Mouse (Mus musculus): ENCODE results near the gene Kif23. TPM values are rescaled to one million over a fixed set of nuclear protein-coding genes. Genes with fewer than 3 reads are reported as not detected.

Kif23 gene
- polyA plus RNA-seq, 1 experiment, result 24.1 TPM

DNA sequence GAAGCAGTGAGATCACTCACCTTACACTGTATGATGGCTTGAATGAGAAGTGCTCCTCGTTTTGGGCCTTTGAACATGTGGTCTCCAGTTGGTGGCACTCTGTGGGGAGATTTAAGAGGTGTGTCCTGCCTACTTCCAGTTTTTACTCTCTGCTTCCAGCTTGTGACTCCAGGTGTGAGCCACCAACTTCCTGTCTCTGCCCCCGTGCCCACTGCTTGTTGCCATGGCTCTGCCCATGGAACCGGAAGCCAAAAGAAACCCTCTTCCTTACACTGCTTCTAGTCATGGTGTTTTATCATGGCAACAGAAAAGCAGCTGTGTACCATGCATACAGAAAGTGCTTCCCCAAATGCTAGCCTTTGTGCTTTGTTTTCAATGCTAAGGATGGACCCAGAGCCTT lies 64.4 kb downstream of the Kif23 start:
- Histone ChIP-seq H3K4me3 (no peak overlapping the region), H3K27me3 (ENCODE audit: control insufficient read depth, insufficient read depth, insufficient read length) (peaks cover 5% of the 10 kb centered on the region), H3K36me3 (ENCODE audit: control insufficient read depth, insufficient read depth) (no peaks in the 10 kb centered on the region), H3ac (ENCODE audit: control insufficient read depth, insufficient read length) (no peak overlapping the region), H3K79me2 (ENCODE audit: control insufficient read depth, insufficient read depth) (no peaks in the 10 kb centered on the region), H3K4me2 (ENCODE audit: low read depth) (no peak overlapping the region)
- TF ChIP-seq SRF (IDR thresholded peaks at IDR 0.05; ENCODE audit: control insufficient read depth, insufficient read length, low read depth), result no peak
- no peak for TF ChIP-seq CEBPB (IDR thresholded peaks at IDR 0.05; ENCODE audit: insufficient read depth, poor library complexity, severe bottlenecking)
- TF ChIP-seq POLR2AphosphoS2 (IDR thresholded peaks at IDR 0.05; ENCODE audit: insufficient read length, low read depth), result no peak
- TF ChIP-seq MYOG (IDR thresholded peaks at IDR 0.05; ENCODE audit: control insufficient read depth in 1 of 3, insufficient read depth in 1 of 3, insufficient read length in 2 of 3, low read depth in 2 of 3), result no peak
- no peak for TF ChIP-seq REST (IDR thresholded peaks at IDR 0.05; ENCODE audit: insufficient read depth, insufficient read length)
- no peak for TF ChIP-seq USF1 (IDR thresholded peaks at IDR 0.05; ENCODE audit: low read depth)
- no peak for TF ChIP-seq TCF3 (IDR thresholded peaks at IDR 0.05; ENCODE audit: insufficient read length, low read depth)

DNA sequence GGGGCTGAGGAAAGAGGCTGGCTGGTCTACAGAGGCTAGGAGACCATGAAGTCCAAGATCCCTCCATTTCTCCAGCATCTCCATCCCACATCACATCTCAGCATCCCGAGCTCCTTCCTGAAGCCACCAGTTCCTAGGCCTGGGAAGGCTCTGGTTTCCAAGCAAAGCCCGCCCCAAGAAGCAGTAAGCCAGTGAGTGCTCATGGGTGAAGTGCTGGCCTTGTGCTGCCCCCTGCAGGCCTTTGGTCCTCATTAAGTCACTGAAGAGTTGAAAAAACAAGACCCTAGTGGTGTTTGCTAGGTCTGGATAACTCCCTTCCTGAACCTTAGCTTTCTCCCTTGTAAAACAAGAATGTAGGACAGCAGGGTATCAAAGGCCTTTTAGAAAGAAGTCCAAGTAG lies 67.7 kb downstream of the Kif23 start:
- Histone ChIP-seq H3ac (ENCODE audit: control insufficient read depth, insufficient read length) (no peak overlapping the region), H3K4me2 (ENCODE audit: low read depth) (no peak overlapping the region), H3K27me3 (ENCODE audit: control insufficient read depth, insufficient read depth, insufficient read length) (peaks cover 29% of the 10 kb centered on the region), H3K36me3 (ENCODE audit: control insufficient read depth, insufficient read depth) (no peaks in the 10 kb centered on the region), H3K79me2 (ENCODE audit: control insufficient read depth, insufficient read depth) (no peaks in the 10 kb centered on the region), H3K4me3 (no peak overlapping the region)
- TF ChIP-seq E2F4 (IDR thresholded peaks at IDR 0.05; ENCODE audit: insufficient read depth) (no peak), USF1 (IDR thresholded peaks at IDR 0.05; ENCODE audit: low read depth) (no peak)

DNA sequence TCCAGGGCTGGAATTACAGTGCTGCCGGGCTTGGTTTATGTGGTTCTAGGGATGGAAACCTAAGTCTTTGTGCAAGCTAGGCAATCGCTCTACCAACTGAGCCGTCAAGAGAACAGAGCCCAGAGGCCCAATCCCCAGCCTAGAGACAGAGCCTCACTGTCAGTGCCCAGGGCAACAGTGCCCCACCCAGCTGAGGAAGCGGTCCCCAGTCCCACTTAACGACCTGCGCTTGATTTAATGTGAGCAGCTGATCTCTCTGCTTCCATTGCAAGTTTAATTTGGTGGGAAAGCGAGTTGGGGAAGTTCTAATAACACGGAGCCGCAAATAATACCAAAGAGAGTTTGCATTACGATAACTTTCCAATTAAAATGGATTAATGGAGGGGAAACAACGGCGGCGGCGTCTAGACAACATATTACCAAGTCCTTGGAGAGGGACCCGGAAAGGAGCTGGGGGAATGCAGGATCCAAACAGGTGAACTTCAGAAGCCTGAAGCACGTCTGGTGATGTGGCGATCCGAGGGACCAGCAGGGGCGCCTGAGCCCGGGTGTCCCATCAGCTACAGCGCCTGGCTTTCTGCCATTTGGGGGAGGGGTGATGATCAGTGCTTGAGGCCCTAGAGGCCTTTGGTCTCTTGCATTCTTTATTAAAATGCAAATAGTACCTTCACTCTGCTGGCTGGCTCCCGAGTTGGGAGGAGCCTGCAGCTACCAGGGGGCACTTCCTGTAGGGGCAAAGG lies 69.0 kb downstream of the Kif23 start:
- no peak for TF ChIP-seq SRF (IDR thresholded peaks at IDR 0.05; ENCODE audit: control insufficient read depth, insufficient read length, low read depth)
- TF ChIP-seq POLR2AphosphoS2 (IDR thresholded peaks at IDR 0.05; ENCODE audit: insufficient read length, low read depth), result no peak
- no peak for TF ChIP-seq TCF3 (IDR thresholded peaks at IDR 0.05; ENCODE audit: insufficient read length, low read depth)
- no peak for TF ChIP-seq MAX (IDR thresholded peaks at IDR 0.05; ENCODE audit: low read depth)
- no peak for TF ChIP-seq USF1 (IDR thresholded peaks at IDR 0.05; ENCODE audit: low read depth)
- no peak for TF ChIP-seq REST (IDR thresholded peaks at IDR 0.05; ENCODE audit: insufficient read depth, insufficient read length)
- TF ChIP-seq CEBPB (IDR thresholded peaks at IDR 0.05; ENCODE audit: insufficient read depth, poor library complexity, severe bottlenecking), result no peak
- TF ChIP-seq MYOG (IDR thresholded peaks at IDR 0.05; ENCODE audit: control insufficient read depth in 1 of 3, insufficient read depth in 1 of 3, insufficient read length in 2 of 3, low read depth in 2 of 3), result no peak
- Histone ChIP-seq H3K27me3 (ENCODE audit: control insufficient read depth, insufficient read depth, insufficient read length) (peaks cover 32% of the 10 kb centered on the region), H3K4me2 (ENCODE audit: low read depth) (no peak overlapping the region), H3K36me3 (ENCODE audit: control insufficient read depth, insufficient read depth) (no peaks in the 10 kb centered on the region), H3ac (ENCODE audit: control insufficient read depth, insufficient read length) (no peak overlapping the region), H3K79me2 (ENCODE audit: control insufficient read depth, insufficient read depth) (no peaks in the 10 kb centered on the region), H3K4me3 (no peak overlapping the region)

DNA sequence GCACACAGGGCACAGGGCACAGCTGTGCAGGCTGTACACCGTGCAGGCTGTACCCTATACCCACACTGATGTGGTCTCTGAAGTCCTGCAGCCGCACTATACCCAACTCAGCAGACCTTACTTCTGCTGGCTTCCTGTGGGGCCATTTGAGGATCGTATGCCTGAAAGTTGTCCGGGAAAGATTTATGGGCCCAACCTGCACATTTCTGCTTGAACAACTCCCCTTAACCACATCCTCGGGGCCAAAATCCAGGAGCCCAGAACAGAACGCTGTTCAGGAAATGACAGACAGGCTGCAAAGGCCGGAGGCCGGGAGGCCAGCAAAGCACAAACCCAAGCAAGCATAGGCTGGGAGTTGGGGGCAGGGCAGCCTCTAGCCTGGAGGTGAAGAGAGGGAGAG lies 73.2 kb downstream of the Kif23 start:
- H3ac ChIP-seq (ENCODE audit: control insufficient read depth, insufficient read length), result no peak overlapping the region
- H3K4me2 ChIP-seq (ENCODE audit: low read depth), result no peak overlapping the region
- peaks cover 49% of the 10 kb centered on the region for H3K27me3 ChIP-seq (ENCODE audit: control insufficient read depth, insufficient read depth, insufficient read length)
- no peaks in the 10 kb centered on the region for H3K79me2 ChIP-seq (ENCODE audit: control insufficient read depth, insufficient read depth)
- H3K36me3 ChIP-seq (ENCODE audit: control insufficient read depth, insufficient read depth), result no peaks in the 10 kb centered on the region
- no peak overlapping the region for H3K4me3 ChIP-seq
- TF ChIP-seq MYOG (IDR thresholded peaks at IDR 0.05; ENCODE audit: control insufficient read depth in 1 of 3, insufficient read depth in 1 of 3, insufficient read length in 2 of 3, low read depth in 2 of 3) (no peak), USF1 (IDR thresholded peaks at IDR 0.05; ENCODE audit: low read depth) (no peak), REST (IDR thresholded peaks at IDR 0.05; ENCODE audit: insufficient read depth, insufficient read length) (no peak), MYOD1 (IDR thresholded peaks at IDR 0.05; ENCODE audit: control insufficient read depth in 1 of 3, insufficient read length in 2 of 3, low read depth in 2 of 3) (no peak), SRF (IDR thresholded peaks at IDR 0.05; ENCODE audit: control insufficient read depth, insufficient read length, low read depth) (no peak)

DNA sequence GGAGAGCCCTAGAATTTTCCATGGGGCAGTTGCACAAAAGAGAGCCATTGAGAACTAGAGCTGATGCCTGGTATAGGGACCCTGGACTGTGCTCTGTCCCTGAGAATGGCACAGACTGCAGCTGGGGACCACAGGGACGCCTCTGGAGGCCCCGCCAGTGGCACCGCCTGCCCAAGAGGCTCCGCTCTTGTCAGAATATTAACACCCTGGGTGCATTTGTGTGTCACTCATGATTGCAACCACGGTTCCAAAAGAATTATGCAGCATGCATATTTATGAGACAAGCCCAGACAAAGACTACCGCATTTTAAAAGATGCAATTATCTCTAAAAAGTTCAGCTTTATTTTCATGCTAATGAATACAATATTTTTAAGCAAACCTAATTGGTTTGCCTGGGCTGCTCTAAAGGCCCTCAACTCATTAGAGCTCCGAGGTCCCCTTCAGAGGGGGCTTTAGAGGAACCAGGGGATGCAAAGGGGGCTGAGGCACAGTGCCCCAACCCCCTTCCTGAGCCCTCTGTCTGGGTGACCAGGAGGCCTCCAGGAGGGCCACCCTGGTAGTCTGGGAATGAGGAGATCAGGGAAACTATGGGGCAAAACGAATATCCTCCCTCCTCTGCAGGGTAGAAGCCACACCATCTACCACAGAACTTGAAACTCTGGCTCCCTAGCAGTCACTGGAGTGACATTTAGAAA lies 74.2 kb downstream of the Kif23 start:
- no peak overlapping the region for H3ac ChIP-seq (ENCODE audit: control insufficient read depth, insufficient read length)
- TF ChIP-seq POLR2AphosphoS2 (IDR thresholded peaks at IDR 0.05; ENCODE audit: insufficient read length, low read depth) (no peak), E2F4 (IDR thresholded peaks at IDR 0.05; ENCODE audit: insufficient read depth) (no peak), MAX (IDR thresholded peaks at IDR 0.05; ENCODE audit: low read depth) (no peak), TCF12 (IDR thresholded peaks at IDR 0.05; ENCODE audit: insufficient read depth, poor library complexity, severe bottlenecking) (no peak), CEBPB (IDR thresholded peaks at IDR 0.05; ENCODE audit: insufficient read depth, poor library complexity, severe bottlenecking) (no peak), REST (IDR thresholded peaks at IDR 0.05; ENCODE audit: insufficient read depth, insufficient read length) (no peak), TCF3 (IDR thresholded peaks at IDR 0.05; ENCODE audit: insufficient read length, low read depth) (no peak), SRF (IDR thresholded peaks at IDR 0.05; ENCODE audit: control insufficient read depth, insufficient read length, low read depth) (no peak), MYOG (IDR thresholded peaks at IDR 0.05; ENCODE audit: control insufficient read depth in 1 of 3, insufficient read depth in 1 of 3, insufficient read length in 2 of 3, low read depth in 2 of 3) (no peak), MYOD1 (IDR thresholded peaks at IDR 0.05; ENCODE audit: control insufficient read depth in 1 of 3, insufficient read length in 2 of 3, low read depth in 2 of 3) (no peak), USF1 (IDR thresholded peaks at IDR 0.05; ENCODE audit: low read depth) (no peak), POLR2A (IDR thresholded peaks at IDR 0.05; ENCODE audit: insufficient read length, low read depth) (no peak)
- H3K36me3 ChIP-seq (ENCODE audit: control insufficient read depth, insufficient read depth), result no peaks in the 10 kb centered on the region
- no peaks in the 10 kb centered on the region for H3K79me2 ChIP-seq (ENCODE audit: control insufficient read depth, insufficient read depth)
- H3K27me3 ChIP-seq (ENCODE audit: control insufficient read depth, insufficient read depth, insufficient read length), result peaks cover 52% of the 10 kb centered on the region
- H3K4me3 ChIP-seq, result no peak overlapping the region
- H3K4me2 ChIP-seq (ENCODE audit: low read depth), result no peak overlapping the region

Data from myocyte (in vitro differentiated cells).